Mouse (Mus musculus): ENCODE data around the gene Cnga3.
A peak's percentile ranks its signal among the peaks of the same experiment; 100 is the strongest.

Cnga3 gene

GRCm38 (mm10) chr1:37286556-37286955 lies 72.3 kb downstream of the Cnga3 start:
- DNase-seq (ENCODE audit: low read depth, low spot score): no peak

GRCm38 (mm10) chr1:37287748-37288147 lies 73.5 kb downstream of the Cnga3 start:
- DNase-seq (ENCODE audit: low read depth, low spot score): no peak

DNA sequence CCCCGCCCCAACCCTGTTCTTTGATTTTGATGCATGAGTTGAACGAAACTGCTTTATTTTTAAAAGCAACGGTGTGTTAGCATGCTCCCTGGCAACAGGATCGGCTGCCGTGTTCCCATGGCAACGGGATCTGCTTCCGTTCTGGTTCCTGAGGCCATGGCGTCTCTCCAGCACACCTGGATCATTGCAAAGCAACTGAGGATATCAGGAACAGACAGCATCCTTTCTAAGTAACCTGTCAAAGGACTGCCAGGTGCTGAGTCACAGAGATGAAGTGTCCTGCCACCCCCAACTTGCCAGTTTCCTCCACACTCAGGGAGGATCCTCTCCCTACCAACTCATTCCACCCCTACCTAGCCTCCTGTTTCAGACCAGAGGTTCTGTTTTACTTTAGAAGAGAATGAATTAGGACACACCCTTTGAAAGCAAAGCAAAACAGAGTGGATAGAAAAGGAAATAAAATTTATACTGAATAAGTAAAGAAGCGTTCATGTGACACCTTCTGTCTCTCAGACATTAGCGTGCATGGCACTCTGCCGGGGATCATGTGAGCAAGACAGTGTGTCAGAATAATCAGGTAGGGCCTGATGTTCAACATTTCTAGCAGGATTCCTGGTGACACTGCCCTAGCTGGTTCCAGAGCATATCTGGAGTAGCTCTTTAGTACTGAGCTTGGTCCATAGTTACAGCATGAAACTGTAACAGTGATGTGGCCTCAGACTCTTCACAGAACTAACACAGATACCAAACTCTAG lies 74.1 kb downstream of the Cnga3 start:
- no peak for DNase-seq (ENCODE audit: low read depth, low spot score)

GRCm38 (mm10) chr1:37288941-37289340 lies 74.7 kb downstream of the Cnga3 start:
- DNase-seq (ENCODE audit: low read depth, low spot score): no peak

- no peak for DNase-seq (ENCODE audit: low read depth, low spot score)
These were observed 82.2 kb downstream of the Cnga3 start for GRCm38 (mm10) chr1:37296414-37296813.

- no peak for DNase-seq (ENCODE audit: low read depth, low spot score)
These were observed 84.7 kb downstream of the Cnga3 start for GRCm38 (mm10) chr1:37298904-37299303.

DNA sequence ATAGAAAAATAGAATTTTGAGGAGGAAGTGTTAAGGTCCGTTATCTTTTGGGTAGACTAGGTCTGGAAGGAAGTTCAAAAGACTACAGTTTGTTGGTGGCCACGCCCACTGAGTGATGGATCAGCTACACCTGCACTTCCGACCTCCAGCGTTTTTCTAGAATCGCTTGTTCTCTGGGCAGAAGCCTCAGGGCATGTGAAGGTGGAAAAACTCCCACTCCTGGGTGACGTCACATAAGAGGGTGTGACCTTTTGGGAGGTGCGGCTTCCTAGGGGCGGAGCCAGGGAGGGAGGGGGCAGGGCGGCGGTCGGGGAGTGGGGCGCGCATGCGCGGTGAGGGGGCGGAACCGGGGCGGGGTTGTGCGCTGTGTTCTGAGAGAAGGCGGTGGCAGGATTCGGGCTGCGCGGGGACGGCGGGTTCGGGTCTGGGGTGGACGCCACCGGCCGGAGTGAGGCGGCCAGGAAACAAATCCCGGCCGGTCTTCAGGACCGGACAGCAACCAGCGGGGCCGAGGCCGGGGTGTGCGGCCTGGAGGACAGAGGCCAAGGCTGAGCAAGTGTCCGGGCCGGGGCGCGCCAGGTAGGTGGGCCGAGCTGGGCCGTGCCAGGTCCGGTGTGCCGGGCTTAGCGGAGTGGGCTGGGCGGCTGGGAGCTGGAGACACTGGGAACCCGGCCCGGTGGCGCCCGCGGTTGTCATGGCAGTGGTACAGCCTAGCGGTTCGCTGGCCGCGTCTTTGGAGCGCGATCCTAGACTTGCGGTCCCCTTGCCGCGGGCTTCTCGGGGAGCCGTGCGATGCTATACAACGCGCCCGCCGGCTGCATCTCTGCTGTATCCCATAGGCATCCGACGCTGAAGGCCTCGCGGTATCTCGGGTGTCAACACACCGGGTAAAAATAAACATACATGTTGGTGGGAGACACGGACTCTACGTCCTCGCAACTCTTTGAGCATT lies 85.6 kb downstream of the Cnga3 start, which contains the start of gene Inpp4a:
Gene Inpp4a (plus strand): TSS at position 326 of the 952 bp plus-strand sequence.
- peak; percentile 90 for DNase-seq (ENCODE audit: low read depth, low spot score)

- DNase-seq (ENCODE audit: low read depth, low spot score): no peak
These were observed 86.4 kb downstream of the Cnga3 start for GRCm38 (mm10) chr1:37300650-37301049.

DNA sequence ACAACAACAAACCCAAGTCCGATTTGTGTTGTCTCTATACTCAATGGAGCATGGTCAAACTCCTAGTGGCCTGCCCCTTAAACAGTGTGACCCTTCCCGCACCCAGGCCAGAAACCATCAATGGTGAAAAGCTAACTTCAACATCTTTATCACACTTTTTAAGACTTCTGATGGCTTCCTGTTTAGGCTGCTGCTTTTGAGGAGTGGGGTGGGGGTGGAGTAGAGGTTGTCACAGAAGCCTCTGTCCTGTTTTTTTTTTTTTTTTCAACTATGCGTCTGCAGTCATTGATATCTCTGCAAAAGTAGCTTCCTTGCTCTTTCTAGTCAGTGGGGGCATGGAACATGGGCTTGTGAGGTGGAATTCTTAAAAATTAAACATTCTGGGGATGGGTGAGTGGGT lies 88.6 kb downstream of the Cnga3 start:
- no peak for DNase-seq (ENCODE audit: low read depth, low spot score)

DNA sequence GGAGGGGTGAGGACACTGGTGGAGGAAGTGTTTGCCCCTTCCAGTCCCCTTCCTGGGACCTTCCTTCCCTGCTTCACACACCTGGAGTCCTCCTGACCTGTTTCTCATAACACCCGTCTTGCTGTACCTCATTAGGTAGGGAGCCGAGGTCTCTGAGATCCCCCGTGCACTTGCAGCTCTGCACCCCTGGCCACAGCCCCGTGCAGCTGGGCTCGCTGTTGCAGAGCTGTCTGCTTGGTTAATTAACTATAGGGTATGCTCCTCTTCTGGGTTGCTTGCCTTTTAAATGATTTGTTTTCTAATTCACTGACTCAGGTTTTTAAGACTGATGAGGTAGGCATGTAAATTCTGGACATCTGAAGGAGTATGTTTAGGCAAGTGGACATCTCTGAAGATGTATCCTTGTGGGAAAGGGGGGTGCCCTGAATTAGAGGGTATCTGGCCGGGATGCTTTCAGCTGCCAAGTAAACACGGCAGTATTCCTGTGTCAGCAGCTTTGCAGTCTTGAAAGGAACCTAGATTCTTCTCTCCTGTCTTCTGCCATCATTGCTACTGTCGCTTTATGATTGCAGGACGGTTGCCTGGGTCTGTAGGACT lies 91.6 kb downstream of the Cnga3 start:
- DNase-seq (ENCODE audit: low read depth, low spot score): no peak

DNA sequence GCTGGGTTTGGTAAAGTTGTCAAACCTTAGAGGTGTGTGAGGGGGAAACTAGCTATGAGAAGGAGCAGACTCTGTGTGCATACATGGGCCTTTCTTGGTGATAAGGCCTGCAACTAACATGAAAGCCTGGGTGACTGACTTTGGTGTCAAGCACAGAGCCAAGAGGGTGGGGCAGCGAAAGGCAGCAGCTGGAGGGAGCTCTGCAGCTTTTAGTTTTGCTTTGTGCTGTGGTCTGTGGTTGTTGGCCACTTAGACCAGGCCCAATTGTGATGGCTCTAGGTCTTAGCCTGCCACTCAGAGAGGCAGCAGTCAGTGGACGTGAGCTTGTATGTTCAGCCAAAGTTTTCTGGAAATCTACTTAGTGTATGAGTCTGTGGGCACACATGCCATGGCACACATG lies 93.4 kb downstream of the Cnga3 start:
- no peak for DNase-seq (ENCODE audit: low read depth, low spot score)

DNA sequence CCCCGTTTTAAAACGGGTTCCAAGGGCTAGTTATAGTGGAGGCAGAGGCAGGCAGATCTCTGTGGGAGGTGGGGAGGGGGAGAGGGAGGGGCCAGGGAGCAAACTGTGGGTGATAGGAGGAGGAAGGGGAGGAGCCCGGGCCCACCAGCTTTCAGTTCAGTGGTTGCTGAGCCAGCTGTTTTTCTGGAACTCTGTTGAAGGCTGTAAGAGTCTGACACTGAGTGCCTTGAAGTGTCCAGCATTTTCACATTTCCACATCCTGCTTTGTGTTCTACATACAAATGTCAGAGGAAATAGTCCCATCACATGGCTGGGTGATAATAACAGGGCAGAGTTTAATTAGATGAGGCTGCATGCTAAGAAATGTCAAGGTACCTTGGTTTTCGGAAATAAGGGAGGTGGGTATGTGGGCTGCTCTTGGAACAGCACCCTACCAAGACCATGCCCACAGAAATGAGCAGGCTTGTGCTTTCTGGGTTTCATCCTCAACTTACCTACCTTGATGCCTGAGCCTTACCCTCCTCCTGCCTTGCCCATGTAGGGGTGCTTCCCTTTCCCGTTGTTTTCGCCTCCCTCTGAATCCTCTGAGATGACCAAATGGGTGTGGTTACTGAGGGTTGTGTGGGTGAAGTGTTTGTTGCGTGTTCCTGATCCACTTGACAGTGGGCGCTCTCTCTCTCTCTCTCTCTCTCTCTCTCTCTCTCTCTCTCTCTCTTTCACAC lies 93.9 kb downstream of the Cnga3 start:
- DNase-seq (ENCODE audit: low read depth, low spot score): no peak

GRCm38 (mm10) chr1:37308743-37309100 lies 94.5 kb downstream of the Cnga3 start:
- DNase-seq (ENCODE audit: low read depth, low spot score): no peak

DNA sequence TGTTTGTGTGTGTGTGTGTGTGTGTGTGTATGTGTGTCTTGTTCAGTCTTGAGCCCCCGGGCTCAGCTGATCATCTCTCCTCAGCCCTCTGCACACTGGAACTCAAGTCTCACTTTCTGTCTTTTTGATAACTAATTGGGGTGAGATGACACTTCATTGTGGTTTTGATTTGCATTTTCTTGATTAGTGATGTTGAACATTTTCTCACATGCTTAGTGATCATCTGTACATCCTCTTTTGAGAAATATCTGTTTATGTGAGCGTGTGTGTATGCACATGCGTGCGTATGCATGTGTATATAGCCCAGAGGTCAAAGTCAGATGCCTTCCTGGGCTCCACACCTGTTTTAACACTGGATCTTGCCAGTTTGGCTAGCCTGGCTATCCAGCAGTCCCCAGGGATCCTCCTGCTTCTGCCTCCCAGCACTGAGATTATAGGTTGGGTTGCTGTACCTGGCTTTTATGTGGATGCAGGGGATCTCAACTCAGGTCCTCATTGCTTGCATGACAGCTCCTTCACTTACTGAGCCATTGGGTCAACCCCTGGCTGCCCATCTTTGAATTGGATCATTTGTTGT lies 95.8 kb downstream of the Cnga3 start:
- DNase-seq (ENCODE audit: low read depth, low spot score): no peak

All from retina, postnatal 7 days (tissue).